Mouse (Mus musculus) kidney, adult 2 months (tissue): ENCODE results near the gene Spen.

Source experiments
- CTCF ChIP-seq: fragments of 200-500 bp; conservative IDR thresholded peaks from 2 replicates; pipeline ENCODE4 v1.5.1; 2011; ENCODE audit warnings: low read depth, mild to moderate bottlenecking, control low read depth, low read length, moderate library complexity, mixed read lengths; ENCODE audit not compliant: insufficient read depth, insufficient read length
- POLR2A ChIP-seq: fragments of 200-500 bp; IDR thresholded peaks from one replicate; pipeline ENCODE4 v1.6.1; 2011; ENCODE audit warnings: low read depth, low read length, control low read depth

GRCm38 (mm10) chr4:141536291-141537225, 1.8 kb downstream of the Spen start:
- no peak for TF ChIP-seq POLR2A
- TF ChIP-seq CTCF: no peak
